Mouse (Mus musculus): ENCODE results near the gene Usp22. TPM values are rescaled to one million over a fixed set of nuclear protein-coding genes. Genes with fewer than 3 reads are reported as not detected.
"Not testable (repeated sequence)": the region's sequence is repeated elsewhere in the genome, so short reads cannot be mapped to it uniquely, and the experiment has no call there.

Gene Usp22
- total and polyA plus RNA-seq, 2 experiments from 2014 or later = 405 to 656 TPM

DNA sequence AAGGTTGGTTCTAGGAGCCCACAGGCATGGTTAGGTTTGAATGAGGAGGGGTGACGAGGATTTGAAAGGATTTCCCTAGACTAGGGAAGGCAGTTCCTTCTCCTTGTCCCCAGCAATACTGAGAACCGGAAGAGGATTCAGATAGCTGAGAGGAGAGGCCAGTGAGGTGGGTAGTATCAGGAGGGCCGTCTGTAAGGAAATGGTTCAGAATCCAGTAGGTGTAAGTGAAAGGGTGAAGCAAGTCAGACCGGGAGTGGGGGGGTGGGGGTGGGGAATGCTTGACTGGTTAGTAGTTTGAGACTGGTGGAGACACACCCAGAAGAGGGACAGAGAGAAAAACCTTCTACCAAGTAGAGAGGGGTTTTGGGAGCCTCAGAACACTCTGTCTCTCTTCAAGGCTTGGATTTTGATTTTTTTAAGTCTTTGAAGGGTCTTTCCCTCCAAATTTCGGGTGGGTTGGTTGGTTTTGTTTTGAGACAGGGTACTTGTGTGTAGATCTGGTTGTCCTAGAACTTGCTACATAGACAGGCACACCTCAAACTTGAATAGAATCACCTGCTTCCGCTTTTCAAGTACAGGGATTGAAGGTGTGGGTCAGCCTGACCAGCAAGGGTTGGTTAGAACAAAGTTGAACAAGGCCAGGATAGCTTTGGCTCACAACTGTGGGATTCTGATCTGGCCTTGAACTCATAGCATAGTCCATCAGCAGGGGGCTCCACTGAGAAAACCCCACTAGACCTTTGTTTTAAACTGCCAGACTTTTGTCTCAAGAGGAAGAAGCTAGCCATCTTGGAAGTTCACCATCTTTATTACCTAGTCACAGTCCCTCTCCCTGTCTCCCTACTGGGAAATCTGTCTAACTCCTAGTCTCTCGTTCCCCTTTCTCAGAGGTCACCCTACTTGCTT lies 31.0 kb downstream of the Usp22 start:
- no peaks in the 10 kb centered on the region for H3K36me3 ChIP-seq (ENCODE audit: insufficient read depth)
- no peak overlapping the region for H3K27ac ChIP-seq (ENCODE audit: low read depth, low read length)
- DNase-seq (no peak), ATAC-seq (no peak)
- no peaks in the 10 kb centered on the region for H3K4me1 ChIP-seq (ENCODE audit: insufficient read depth)
- no peaks in the 10 kb centered on the region for H3K27me3 ChIP-seq (ENCODE audit: insufficient read depth, low read length)
- H3K9ac ChIP-seq = no peak overlapping the region
- H3K4me3 ChIP-seq (ENCODE audit: low read depth, low read length) = no peak overlapping the region
- H3K4me2 ChIP-seq (ENCODE audit: low read depth) = no peak overlapping the region
- no peak for TF ChIP-seq CTCF (IDR thresholded peaks at IDR 0.05; ENCODE audit: low read depth)
- H3K9me3 ChIP-seq (ENCODE audit: low read length) = no peaks in the 10 kb centered on the region
- whole genome bisulfite sequencing = 74% methylated on average over 7 of the region's 7 CpGs

DNA sequence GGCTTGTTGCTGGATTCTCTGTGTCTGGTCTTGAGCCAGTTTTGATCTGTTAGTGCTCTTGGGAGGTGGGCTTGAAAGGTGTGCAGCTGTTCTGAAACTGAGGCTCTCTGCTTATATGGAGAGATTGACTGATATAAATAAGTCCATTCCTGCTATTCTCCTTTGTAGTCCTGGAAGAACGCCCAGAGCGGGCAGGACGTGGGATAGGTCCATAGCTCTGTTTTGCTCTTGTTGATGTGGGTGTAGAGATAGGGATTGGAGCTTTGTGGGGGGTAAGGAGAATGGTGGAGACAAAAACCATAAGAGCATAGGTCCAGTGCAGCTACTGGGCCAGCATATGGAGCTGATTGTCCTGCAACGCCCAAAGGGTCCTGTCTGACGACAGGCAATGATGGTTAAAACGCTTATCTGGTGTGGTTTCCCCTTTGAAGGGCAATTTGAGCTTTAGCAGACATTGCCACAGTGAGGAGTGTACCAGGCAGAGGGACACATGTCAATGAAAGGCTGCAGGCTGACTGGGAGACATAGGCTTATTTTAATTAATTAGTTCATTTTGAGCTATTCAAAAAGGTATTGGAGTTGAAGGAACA lies 31.8 kb downstream of the Usp22 start:
- Histone ChIP-seq H3K27ac (ENCODE audit: low read depth, low read length) (no peak overlapping the region), H3K4me1 (ENCODE audit: insufficient read depth) (no peaks in the 10 kb centered on the region), H3K9ac (no peak overlapping the region), H3K9me3 (ENCODE audit: low read length) (no peaks in the 10 kb centered on the region), H3K27me3 (ENCODE audit: insufficient read depth, low read length) (no peaks in the 10 kb centered on the region), H3K4me3 (ENCODE audit: low read depth, low read length) (no peak overlapping the region), H3K36me3 (ENCODE audit: insufficient read depth) (no peaks in the 10 kb centered on the region), H3K4me2 (ENCODE audit: low read depth) (no peak overlapping the region)
- no peak for TF ChIP-seq CTCF (IDR thresholded peaks at IDR 0.05; ENCODE audit: low read depth)
- DNase-seq (no peak), ATAC-seq (no peak)
- WGBS = 75% methylated on average over 6 of the region's 6 CpGs

DNA sequence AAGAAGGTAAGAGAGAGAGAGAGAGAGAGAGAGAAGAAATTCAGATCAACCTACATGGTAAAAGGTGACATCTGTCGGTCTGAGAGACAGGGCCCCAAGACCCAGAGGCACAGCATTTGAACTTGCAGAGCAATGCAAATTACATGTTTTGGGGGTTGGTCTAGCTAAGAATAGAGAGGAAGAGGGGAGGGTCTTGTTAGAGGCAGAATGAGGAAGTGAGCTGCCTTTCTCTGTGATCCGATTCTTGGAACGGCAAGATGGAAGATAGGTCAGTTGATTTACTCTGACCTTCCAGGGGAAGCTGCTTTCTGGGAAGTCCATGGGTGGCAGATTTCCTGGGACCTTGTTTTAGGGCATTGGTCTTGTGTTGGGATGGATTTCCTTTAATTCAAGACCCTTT lies 32.6 kb downstream of the Usp22 start:
- H3K4me2 ChIP-seq (ENCODE audit: low read depth) = no peak overlapping the region
- ATAC-seq (no peak), DNase-seq (no peak)
- no peaks in the 10 kb centered on the region for H3K27me3 ChIP-seq (ENCODE audit: insufficient read depth, low read length)
- WGBS = 78% methylated on average over 3 of the region's 3 CpGs
- no peaks in the 10 kb centered on the region for H3K36me3 ChIP-seq (ENCODE audit: insufficient read depth)
- H3K9me3 ChIP-seq (ENCODE audit: low read length) = no peaks in the 10 kb centered on the region
- H3K4me3 ChIP-seq (ENCODE audit: low read depth, low read length) = no peak overlapping the region
- no peak overlapping the region for H3K9ac ChIP-seq
- no peak overlapping the region for H3K27ac ChIP-seq (ENCODE audit: low read depth, low read length)
- H3K4me1 ChIP-seq (ENCODE audit: insufficient read depth) = no peaks in the 10 kb centered on the region
- no peak for TF ChIP-seq CTCF (IDR thresholded peaks at IDR 0.05; ENCODE audit: low read depth)

DNA sequence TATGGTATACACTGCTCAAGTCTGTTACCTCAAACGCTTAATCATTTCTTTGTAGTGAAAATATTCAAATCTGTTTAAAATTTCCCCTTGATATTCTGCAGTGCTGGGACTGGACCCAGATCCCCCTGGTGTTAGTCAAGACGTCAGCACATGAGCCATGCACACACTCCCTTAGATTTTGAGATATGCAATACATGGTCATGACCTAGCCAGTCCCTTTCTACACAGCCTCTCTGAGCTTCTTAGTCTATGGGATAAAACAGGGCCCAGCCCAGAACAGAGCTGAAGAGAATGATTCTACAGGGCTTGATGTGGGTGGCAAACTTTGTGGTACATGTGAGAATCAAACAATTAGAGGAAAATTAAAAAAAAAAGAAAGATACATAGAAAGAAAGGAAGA lies 33.2 kb downstream of the Usp22 start:
- Histone ChIP-seq H3K9ac (no peak overlapping the region), H3K4me3 (ENCODE audit: low read depth, low read length) (no peak overlapping the region), H3K4me2 (ENCODE audit: low read depth) (no peak overlapping the region), H3K36me3 (ENCODE audit: insufficient read depth) (no peaks in the 10 kb centered on the region), H3K27me3 (ENCODE audit: insufficient read depth, low read length) (no peaks in the 10 kb centered on the region), H3K9me3 (ENCODE audit: low read length) (no peaks in the 10 kb centered on the region), H3K4me1 (ENCODE audit: insufficient read depth) (no peaks in the 10 kb centered on the region), H3K27ac (ENCODE audit: low read depth, low read length) (no peak overlapping the region)
- no peak for TF ChIP-seq CTCF (IDR thresholded peaks at IDR 0.05; ENCODE audit: low read depth)
- WGBS = 71% methylated on average over 2 of the region's 2 CpGs
- ATAC-seq = no peak
- DNase-seq = no peak

DNA sequence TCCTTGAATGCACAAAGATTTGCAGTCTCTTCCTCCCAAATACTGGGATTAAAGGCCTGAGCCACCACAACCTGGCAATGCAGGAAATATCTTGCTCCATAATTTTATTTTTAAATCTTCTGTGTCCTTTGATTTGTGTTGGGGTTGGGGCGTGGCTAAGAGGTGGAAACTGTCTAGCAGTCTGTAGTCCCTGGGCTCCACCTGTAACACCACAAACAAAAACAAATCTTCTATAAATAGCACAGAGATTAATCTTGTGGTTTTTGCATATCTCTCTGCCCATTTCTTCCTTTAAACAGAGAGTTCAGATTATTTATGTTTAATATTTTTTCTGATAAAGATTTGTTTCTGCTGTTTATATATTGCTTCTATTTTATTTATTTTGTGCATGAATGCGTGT lies 41.9 kb downstream of the Usp22 start:
- WGBS = 79% methylated on average over 2 of the region's 2 CpGs
- no peaks in the 10 kb centered on the region for H3K4me1 ChIP-seq (ENCODE audit: insufficient read depth)
- ATAC-seq (no peak), DNase-seq (no peak)
- H3K36me3 ChIP-seq (ENCODE audit: insufficient read depth) = no peaks in the 10 kb centered on the region
- no peak overlapping the region for H3K27ac ChIP-seq (ENCODE audit: low read depth, low read length)
- no peak overlapping the region for H3K9ac ChIP-seq
- H3K4me2 ChIP-seq (ENCODE audit: low read depth) = no peak overlapping the region
- H3K9me3 ChIP-seq (ENCODE audit: low read length) = no peaks in the 10 kb centered on the region
- no peaks in the 10 kb centered on the region for H3K27me3 ChIP-seq (ENCODE audit: insufficient read depth, low read length)
- no peak overlapping the region for H3K4me3 ChIP-seq (ENCODE audit: low read depth, low read length)
- no peak for TF ChIP-seq CTCF (IDR thresholded peaks at IDR 0.05; ENCODE audit: low read depth)

DNA sequence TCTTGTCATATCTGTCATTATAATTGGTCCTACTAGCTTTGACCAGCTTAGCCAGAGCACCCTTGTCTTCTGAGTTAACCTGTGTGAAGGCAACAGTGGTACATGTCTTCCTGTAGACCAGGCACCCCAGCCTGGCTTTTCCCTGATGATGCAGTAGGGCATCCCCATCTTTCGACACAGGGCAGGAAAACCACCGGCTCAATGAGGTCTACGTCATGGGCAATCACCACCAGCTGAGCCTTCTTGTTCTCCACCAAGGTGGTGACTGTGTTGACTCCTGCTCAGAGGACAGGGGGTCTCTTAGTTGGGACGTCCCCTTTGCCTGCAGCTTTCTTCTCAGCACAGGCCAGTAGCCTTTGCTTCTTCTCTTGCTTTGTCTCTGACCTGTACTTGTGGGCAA lies 44.2 kb downstream of the Usp22 start:
- H3K4me3 ChIP-seq (ENCODE audit: low read depth, low read length); H3K4me1 ChIP-seq (ENCODE audit: insufficient read depth); H3K27me3 ChIP-seq (ENCODE audit: insufficient read depth, low read length); H3K9me3 ChIP-seq (ENCODE audit: low read length); ATAC-seq; DNase-seq; H3K4me2 ChIP-seq (ENCODE audit: low read depth); H3K27ac ChIP-seq (ENCODE audit: low read depth, low read length); H3K9ac ChIP-seq; H3K36me3 ChIP-seq (ENCODE audit: insufficient read depth): not testable (repeated sequence)
- WGBS = 88% methylated on average over 4 of the region's 4 CpGs

DNA sequence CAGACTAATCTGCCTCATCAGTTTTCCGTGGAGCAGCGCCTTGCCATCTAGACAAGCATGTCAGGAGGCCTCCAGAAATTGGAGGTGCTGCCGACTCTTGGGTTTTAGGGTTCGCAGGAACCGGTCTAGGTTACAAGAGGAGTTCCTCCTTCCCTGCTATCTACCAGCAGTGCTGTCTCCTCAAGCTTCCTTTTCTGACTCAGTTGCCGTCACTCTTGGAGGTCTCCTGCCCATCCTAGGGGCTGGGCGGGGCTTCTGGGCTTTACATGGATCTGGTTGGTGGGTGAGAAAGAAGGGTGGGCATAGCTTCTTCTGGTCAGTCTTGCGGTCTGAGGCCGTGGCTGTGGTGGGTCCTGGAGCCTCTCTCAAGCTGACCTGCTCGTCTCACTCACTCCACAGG lies 45.5 kb downstream of the Usp22 start:
- H3K4me1 ChIP-seq (ENCODE audit: insufficient read depth) = no peaks in the 10 kb centered on the region
- no peak overlapping the region for H3K4me3 ChIP-seq (ENCODE audit: low read depth, low read length)
- no peak for TF ChIP-seq CTCF (IDR thresholded peaks at IDR 0.05; ENCODE audit: low read depth)
- H3K36me3 ChIP-seq (ENCODE audit: insufficient read depth) = no peaks in the 10 kb centered on the region
- H3K4me2 ChIP-seq (ENCODE audit: low read depth) = no peak overlapping the region
- no peaks in the 10 kb centered on the region for H3K27me3 ChIP-seq (ENCODE audit: insufficient read depth, low read length)
- 54% methylated on average over 10 of the region's 10 CpGs for WGBS
- H3K27ac ChIP-seq (ENCODE audit: low read depth, low read length) = no peak overlapping the region
- ATAC-seq = no peak
- no peaks in the 10 kb centered on the region for H3K9me3 ChIP-seq (ENCODE audit: low read length)
- no peak overlapping the region for H3K9ac ChIP-seq
- DNase-seq = no peak

Data from forebrain, postnatal 0 days (tissue).